Mouse (Mus musculus) ovary, postnatal 14 days (tissue): Measurements from ENCODE around the gene Gm10283.
"Not testable (repeated sequence)": the region's sequence is repeated elsewhere in the genome, so short reads cannot be mapped to it uniquely, and the experiment has no call there.

Experiments
- DNase-seq: peaks from one replicate; pipeline ENCODE4 v3.0.0; 2022; ENCODE audit warnings: low spot score

The Gm10283 gene

DNA sequence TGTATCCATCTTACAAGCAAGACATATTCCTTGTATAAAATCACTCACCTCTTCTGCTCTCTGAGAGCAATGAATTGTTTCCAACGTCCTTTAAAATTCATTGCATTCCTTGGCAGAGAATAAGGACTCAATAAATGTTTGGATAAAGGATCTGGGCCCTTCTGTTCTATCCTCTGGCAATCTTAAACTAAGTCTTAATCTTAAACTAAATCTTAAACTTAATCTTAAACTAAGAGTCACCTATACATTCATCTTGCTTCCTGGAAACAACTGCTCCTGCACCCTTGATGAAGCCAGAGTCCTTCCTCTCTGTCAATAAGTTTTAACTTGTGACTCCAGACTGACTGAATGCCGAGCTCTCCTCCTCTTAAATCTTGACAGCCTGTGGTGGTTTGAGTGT is at the start of gene Gm10283:
Gm10283 (minus strand) TSS at position 101 of the 400 bp plus-strand sequence.
- no peak for DNase-seq

DNA sequence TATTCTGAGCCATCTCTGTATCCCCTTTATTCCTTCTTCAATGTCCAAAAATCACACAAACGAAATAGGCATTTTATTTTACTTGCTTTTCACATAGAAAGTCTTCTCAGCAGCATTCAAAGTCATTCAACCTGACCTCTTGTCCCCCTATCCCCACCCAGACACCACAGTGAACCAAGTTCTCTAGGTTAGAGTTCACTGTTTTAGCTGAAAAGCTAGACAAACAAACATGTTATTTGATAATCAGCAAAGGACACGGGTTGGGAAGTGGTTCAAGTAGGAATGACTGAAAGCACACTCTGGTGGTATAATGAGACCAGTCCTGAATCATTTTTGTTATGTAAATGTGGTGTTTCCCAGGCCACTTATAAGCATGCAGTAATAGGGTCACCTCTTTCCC is 31.9 kb upstream of the Gm10283 start:
- no peak for DNase-seq

DNA sequence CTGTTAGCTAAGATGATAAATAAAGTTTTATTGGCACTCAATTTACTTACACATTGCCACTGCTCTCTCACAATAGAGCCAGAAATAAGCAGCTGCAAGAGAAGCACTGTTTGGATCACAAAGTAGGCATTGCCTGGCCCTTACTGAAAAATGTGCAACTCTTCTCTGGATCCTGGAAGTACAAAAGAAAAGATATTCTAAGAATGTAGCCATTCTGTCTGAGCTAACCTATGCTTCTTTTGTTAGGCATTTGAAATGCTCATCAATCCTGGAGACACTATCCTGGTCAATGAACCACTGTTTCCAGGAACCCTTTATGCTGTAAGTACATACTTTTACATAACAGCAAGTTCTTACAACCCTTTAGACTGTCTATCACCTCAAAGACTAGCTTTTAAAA is 15.3 kb upstream of the Gm10283 start:
- no peak for DNase-seq

DNA sequence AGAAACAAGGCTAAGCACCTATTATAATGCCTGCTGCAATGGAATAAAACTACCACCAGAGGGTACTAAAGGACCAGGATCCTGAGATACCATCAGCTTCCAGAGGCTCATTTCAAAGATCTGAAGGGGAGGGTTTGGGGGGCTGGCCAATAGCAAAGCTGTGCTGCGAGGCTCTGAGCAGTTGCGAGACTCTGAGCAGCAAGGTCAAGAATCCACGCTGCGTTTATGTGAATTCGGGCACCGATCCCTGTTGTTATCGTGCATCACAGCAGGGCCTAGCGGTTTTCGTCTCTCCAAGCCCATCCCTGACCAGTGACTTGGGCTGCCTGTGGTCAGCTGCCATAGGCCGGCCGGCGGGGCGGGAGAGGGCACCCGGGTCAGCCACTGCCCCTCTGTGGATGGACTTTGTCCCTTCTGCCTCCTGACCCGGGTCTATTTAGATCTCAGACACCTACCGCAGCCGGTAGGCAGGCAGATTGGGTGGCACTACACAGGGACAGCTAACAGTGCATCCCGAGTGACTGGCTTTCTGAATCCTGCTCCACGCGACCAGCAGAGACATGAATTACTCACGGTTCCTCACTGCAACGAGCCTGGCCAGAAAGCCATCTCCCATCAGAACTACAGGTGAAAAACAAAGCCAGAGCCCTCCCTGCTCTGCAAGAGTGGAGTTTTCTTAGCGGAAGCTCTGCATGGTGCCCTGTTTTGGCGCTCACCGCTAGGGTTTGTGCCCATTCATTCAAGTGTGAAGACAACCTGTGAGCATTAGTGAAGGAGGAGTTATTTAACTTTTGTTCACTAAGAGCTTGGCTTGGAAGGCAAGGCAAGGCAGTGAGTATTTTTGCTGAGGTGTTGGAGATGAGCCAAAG is 2.9 kb upstream of the Gm10283 start, which contains the start of gene Aadat:
Aadat (plus strand) TSS at position 280 of the 869 bp plus-strand sequence.
- DNase-seq, result peak; percentile 18

DNA sequence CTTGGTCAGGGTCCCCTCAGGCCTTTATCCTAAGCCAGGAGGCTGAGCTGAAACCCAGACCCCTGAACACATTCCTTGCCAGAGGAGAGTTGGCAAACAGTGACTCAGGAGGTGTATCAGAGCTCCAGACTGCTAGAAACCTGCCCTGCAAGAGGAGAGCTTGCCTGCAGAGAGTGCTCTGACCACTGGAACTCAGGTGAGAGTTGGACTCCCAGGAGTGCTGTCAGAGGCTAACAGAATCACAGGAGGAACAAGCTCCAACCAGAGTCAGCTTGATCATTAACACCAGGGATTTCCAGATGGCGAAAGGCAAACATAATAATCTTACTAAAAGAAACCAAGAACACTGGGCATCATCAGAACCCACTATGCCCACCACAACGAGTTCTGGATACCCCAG is 8.0 kb downstream of the Gm10283 start:
- DNase-seq, result not testable (repeated sequence)

DNA sequence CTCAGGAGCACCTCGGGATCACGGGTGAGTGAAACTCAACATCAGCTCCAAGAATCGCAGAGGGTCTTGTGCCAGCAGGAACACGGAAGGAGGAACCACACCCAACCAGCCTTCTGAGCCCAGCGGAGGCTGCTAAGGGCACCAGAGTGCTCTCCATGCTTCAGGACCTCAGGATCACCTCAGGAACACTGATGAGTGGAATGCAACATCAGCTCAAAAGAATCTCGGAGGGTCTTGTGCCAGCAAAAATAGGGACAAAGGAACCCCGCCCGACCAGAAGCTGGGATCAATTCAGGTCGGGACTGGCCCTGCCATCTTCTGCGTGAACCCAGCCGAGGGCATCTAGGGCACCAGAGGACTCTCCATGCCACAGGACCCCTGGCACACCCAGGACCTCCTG is 8.4 kb downstream of the Gm10283 start:
- DNase-seq, result no peak

DNA sequence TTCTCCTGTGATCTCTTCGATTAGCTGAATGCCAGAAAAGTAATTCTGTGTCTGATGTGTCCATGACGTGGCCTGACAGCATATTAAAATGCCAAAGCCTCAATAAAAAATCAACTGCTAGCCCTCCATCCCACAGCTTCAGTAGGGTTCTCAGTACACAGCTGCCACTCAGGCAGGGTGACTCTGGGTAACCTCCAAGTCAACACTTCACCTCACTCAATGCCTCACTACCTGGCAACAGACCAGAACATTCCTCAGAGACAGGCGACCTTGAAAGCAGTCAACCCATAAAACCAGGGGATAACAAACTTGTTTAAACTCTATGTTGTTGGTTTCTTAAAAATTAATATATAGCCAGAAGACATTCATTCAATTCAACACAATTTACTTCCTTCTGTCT is 10.5 kb downstream of the Gm10283 start:
- DNase-seq, result no peak

DNA sequence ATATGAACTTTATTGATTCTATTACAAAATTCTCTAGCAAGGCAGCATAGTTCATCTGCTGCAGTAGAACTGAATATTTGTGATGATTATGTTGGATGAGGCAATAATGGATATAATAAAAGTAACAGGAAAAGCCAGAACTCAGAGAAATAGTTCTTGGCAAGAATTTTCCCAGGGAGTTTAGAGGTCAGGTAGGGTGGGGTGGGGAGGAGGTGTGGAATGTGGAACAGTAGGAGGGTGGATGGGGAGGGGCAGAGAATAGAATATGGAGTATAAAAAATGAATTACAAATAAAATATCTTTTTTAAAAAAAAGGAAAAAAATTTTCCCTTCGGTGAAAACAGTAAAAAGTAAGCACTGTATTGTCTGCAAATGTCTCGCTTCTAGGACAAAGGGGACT is 11.1 kb downstream of the Gm10283 start:
- DNase-seq, result no peak

DNA sequence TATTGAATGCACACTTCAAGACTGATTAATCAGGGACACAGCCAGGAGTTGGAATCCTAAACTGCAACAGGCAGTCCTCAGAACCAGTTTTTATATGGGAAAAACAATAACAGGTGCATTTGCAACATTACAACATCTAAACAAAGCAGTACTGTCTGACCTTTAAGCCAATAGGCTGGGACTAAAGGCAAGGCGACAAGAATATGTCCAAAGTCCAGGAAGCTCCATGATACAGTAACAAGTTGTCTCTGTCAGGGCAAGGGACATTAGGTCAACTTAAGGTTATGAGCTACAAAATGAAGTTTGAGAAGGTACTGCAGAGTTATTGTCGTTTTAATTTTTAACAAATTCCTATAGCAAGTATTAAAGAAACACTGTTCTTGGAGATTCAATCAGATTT is 12.9 kb downstream of the Gm10283 start:
- no peak for DNase-seq

DNA sequence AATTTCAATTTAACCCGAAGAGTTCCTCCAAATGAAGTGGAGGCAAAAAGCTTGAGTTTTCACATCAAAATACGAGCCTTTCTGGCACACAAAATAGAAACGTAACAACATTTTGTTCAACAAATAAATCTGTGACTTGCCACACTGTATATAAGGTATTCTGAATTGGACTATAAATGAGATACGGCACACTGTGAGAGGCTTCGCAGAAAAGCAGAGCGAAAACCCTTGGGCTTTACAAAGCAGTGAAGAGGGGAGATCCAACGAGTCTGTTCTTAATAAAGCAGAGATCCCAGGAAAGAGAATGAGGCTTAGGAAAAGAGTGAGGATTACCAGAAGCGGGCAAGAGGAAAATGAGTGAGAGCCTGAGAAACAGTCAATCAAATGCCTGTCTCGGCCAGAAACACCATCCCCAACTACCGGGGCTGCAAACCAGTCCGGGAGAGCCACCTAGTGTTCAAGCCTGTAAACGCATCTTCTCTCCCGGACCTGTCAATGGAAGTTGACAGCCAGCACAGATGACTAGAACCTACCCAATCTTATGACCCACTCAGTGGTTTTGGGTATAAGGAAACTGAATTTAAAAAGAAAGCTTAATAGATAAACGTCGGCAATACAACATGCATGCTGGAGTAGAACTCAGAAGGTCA is 36.2 kb downstream of the Gm10283 start:
- DNase-seq, result peak; percentile 57

DNA sequence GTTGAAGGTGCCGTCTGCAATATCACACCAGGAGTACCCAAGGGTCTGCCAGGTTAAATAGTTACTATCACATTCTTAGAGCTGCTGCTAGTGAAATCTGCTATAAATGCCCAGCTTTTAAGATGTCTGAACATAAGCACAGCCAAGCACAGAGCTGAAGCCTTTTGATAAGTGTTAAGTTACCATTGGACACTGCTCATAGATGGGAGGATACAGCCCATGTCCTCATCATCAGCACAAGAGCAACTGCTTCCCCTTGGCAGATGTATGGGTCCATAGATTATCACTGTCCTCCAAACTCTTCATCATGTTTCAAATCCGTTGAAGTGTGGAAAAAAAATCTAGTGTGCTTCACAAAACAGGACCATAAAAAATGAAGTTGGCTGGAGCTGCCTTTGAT is 53.7 kb downstream of the Gm10283 start:
- DNase-seq, result no peak

DNA sequence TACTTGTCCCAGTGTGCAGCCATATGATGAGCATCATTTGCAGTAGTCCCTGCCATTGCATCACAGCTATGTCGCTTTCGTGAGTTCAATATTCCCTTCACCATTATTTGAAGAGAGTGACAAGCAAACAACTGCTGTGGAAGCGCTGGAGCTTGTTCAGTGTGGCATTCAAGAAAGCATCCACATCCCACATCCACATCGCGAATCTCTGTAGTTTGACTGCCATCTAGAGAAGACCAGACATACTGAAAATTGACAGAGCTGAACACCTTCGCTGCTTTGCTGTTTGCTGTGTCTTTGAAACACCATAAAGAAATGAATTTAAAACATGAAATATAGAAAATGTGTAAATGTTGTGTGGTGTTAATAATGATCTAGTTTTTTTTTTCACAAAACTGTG is 58.0 kb downstream of the Gm10283 start:
- no peak for DNase-seq

DNA sequence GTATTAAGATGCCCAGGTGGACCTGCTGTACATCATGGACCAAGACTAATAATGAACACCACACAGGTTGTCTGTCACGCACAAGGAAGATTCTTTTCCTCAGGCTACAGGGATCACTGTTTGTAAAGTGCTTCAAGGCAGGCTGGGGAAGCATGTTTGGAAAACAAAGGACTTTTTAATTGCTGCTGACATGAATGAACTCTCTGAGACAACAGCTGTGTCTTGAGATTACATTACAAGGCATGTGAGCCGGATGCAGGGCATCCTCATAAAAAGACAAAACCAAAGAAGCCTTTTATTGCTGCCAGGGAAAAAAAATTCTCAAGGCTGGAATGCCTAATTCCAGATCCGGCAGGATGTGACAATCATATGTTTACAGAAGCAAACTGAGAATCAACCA is 64.4 kb downstream of the Gm10283 start:
- DNase-seq, result no peak

DNA sequence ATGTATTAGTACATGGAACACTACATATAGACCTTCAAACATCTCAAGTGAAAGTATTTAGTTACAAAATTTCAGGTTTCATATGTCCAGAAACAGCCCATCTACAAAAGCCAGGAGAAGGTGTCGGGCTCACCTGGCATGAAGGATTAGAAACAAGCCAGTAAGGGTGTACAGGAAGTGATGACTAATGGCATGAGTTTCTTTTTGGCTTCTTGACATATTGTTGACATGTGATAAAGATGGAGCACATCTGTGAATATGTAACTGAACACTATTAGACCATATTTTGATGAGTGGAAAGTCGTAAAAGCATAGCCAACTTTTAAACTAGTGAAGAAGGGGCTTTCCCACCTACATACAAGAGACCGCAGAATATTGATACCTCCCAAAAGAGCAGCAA is 66.1 kb downstream of the Gm10283 start:
- no peak for DNase-seq

DNA sequence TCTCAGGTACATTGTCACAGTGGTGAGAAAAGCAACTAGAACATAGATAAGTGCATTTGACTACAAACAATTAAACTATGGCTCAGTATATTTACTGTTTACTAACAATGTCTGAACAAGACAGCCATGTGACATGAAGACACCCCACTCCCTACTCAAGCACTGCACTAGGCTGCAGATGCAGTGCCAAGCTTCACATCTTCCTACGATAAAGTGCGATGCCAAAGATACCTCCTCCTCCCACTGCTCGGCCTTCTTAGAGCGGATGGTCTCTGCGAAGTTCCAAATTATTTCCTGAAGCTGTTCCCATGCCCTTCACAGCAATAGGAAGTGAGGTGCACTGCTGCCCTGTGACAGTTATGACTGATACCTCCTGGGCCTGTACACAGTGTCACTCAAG is 70.3 kb downstream of the Gm10283 start:
- no peak for DNase-seq

DNA sequence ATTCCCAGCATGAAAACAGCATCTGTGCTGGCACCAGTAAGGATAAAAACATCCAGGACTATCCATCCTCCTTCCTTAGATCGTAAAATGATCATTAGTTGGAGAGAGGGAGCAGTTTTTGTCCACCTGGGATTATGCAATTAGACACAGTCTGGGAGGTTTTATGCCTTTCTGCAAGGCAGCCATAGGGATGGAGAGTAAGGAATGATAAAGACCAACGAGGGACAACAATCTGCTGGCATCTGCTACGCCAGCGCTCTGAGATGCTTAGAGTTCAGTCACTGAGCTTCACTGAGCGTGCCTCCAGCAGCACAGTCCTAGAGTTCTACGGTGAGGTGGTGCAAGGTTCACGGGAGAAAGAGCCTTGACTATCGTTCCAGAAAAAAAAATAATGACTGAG is 96.6 kb downstream of the Gm10283 start:
- no peak for DNase-seq

DNA sequence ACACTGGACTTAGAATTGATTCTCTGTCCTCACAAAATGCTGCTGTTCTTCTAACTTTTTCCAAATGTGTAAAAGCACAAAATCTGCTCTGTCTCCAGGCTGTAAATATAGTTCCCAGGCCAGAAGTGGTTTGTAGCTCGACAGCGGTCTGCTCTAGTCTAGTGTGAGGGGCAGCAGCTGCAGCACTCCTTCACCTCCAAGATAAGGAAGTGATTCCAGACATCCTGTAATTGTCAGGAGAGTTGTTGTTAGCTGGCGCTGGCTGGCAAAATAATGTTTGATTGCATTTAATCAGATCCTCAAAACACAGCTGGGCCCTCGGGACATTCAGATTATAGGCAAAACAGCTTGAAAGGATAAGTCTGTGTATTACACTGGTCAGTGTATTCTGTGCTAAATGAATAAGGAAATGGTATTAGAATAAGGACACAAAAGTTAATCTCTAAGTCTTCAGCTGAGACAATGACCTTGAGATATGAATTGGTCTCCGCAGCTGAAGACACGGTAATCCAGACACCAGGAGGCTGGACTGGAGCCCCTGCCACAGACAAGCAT is 97.9 kb downstream of the Gm10283 start:
- DNase-seq, result no peak

DNA sequence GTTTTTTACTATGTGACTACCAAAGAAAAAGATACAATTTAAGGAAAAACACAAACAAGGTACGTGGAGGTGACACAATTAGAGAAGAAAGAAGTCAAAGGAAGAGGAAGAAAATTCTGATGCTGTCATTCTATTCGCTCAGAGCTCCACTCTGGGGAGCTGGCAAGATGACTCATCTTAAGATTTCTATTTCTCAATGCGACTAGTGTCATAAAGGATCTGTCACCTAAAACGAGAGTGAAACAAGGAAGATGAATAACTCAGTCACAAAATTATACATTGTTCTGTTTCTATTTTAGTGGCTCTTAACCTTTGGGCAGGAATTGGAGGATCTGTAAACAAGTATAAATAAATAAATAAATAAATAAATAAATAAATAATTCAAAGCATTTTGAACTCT is 109.3 kb downstream of the Gm10283 start:
- no peak for DNase-seq

DNA sequence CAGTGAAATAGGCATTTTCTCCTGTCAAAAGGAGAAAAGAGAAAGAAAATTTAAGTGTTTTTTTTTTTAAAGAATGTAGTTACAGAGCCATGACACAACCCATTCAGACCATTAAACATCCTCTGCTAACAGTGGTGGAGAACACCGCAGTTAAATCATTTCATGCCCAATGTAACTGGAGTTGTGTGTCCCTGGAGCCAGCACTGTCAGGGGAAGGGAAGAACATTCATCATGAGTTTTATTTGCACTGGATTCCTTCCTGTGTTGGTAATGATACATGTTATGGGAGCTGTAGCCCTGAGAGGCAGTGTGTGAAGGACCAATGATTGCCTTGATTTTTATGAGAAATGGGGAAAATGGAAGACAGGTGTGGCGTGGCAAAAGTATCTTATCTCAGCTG is 116.4 kb downstream of the Gm10283 start:
- no peak for DNase-seq
